Mouse (Mus musculus): ENCODE results near the gene Irak3.

Gene Irak3

DNA sequence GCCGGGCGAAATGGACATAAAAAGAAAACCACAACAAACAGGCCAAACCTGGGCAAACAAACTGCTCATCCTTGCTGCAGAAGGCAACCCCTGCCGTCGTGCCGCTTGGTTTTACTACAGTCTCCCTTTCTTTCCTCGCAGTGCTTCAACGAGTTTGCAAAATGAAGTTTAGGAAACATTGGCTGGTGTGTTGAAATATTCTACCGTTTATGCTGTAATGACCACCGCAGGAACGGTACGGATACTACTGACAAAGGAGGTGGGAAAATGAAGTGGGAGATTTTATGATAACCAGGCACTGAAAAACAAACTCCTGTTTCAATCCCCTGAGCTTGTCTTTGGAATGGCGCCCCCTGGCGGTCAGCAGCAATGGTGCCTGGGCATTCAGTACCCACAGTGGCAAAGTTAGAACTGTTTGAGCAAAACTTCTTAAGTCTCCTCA lies at the start of gene Irak3:
Irak3 (minus strand) TSS at position 170 of the 442 bp plus-strand sequence.
- in situ Hi-C loops (cut with MboI, MseI): loop anchor here (5.0 to 25.0 kb wide), 6 partner anchors 90 to 1835 kb away; partner anchors contain the start of genes Helb (in 2 of the 2), BC048403 (in 1 of the 2), Cand1 (in 1 of the 2) and Srgap1 (in 1 of the 2)

DNA sequence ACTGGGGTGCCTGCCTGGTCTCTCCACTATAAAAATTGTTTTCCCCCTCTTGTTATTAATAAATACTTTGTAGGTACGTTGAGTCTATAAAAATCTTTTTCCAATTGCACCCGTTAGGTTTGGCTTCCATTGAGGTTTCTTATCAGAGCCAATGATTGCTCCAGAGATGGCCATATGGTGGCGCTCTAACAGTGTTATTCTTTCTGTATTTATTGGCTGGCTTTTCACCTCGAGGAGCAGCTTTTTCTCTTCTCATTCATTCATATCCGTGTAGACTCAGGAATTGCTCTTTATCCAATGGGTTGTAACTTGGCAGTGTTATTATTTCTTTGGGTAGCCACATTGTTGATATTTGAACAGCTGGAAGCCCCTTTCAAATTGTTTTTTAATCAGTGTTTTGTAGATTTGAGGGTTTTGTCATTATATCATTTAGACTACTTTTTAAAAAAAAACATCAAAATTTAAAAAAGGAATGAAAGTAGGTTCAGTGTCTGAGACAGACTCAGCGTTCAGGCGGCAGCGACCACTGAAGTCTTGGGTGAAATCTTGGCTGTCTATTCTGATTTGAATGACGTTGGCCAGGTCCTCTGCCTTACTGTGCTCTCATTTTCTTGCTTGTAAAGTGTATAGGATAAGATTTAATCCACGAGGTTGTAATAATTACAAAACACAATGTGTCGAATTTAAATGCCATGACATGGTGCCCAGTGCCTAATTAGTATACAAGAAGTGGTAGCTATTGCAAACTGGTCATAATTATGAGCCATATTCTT lies 49.2 kb upstream of the Irak3 start:
- in situ Hi-C loops (cut with MboI, MseI): loop anchor here in 1 of 2 experiments (5.0 kb wide), 1 partner anchor 454 kb away; no protein-coding TSS in a partner anchor

DNA sequence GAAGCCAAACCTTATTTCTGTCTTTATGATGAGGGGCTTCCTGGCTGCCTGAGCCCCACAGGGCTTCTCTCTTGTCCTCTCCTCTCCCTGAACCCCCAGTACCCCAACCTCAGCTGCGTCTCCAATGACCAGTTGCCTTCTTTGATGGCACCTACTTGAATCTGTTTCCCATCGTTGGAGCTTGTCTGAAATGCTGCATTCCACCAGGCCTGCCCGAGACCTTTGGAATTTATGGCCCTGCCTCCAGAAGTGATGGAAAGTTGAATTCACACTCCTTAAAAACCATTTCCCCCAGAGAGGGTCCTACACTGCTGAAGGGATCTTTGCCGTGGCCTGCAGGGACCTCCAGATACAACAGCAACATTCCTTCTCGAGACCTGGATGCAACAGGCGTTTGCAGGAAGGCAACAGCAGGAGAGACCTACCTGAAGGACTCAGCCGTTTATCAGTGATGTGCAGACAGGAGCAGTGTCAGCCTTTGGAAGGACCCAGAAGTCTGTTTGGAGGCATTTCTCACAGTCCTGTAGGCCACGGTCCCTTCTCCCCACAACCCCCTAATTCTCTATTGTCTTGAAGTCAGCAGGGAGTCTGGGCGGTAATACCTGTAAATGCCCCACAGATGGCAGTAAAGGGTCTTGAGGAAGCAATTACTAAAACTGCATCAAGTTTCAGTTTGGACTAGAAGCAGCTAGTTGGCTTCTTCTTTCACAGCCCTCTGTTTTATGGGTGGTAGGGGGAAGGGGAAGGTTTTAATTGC lies 45.2 kb upstream of the Irak3 start:
- in situ Hi-C loops (cut with MboI, MseI): loop anchor here in 1 of 2 experiments (10.0 kb wide), 1 partner anchor 628 kb away; no protein-coding TSS in a partner anchor

DNA sequence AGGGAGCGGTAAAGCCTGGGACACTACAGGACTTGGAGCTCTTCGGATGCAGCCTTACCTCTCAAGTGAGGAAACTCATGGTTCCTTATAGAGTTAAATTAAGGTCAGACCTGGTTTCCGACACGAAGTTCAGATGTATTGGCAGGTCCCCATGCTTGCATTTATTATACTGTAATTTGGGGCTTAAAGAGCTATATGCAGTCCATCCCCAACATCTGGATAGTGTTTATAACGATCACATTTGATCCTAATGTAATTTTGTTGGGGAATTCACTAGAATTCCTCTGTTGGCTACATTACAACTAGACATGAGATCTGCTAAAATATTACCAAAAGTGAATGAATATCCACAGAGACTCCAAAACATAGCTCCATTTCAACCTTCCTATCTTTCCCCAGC lies 43.8 kb upstream of the Irak3 start:
- in situ Hi-C loops (cut with MboI, MseI): loop anchor here in 1 of 2 experiments (10.0 kb wide), 1 partner anchor 629 kb away; no protein-coding TSS in a partner anchor

DNA sequence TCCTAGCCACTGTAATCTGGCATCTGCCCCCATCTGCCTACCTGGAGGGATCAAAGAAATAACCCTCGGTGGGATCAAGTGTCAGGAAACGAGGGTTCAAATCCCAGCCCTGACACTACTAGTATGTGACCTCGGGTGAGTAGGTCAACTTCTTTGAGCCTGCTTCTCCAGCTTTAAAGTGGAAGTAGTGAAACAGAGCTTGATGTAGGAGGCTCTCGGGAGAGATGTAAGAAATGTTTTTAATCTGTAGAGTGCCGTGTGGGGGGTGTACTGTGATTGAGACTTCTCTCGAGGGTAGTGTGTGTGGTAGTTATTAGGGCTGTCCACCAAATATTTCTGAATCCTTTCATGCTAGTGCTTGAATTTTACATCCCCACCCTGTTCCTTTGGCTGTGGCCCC lies 40.5 kb upstream of the Irak3 start:
- in situ Hi-C loops (cut with MboI, MseI): loop anchor here in 1 of 2 experiments (10.0 kb wide), 1 partner anchor 632 kb away; no protein-coding TSS in a partner anchor

DNA sequence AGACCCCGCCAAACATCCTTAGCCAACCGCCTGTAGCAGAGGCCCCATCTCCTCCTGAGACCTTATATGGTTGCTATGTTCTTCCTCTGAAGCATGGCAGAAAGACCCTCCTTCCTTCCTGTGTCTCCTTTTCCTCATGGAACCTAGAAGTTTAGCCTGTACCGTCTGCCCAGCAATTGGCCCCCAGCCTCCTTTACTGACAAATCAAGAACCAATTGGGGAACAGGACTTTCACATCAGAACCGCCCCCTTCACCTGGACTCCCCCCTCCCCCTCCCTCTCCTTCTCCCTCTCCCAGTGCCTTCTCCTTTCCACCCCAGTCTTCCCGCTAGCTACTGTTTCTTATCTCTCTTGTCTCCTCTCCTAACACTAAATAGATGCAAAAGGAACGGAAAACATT lies 37.5 kb upstream of the Irak3 start:
- in situ Hi-C loops (cut with MboI, MseI): no loop called here

DNA sequence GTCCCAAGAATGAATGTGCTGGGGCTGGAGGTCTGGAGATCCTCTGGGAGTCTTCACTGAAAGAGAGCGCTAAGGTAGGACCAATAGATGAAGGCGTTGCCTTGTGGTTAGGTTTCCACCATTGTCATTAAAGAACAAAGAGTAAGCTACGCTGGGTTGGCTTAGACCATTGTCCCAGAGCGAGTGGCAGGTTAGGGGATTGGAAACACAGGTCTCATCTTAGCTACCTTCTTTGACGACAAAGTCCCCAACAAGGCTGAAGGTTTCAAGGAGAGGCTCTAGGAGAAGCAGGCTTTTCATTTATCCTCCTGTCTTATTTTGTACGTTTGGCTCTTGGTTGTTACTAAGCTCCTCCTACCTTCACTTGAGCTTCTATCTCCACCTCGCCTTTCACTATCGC lies 36.3 kb upstream of the Irak3 start:
- in situ Hi-C loops (cut with MboI, MseI): no loop called here

DNA sequence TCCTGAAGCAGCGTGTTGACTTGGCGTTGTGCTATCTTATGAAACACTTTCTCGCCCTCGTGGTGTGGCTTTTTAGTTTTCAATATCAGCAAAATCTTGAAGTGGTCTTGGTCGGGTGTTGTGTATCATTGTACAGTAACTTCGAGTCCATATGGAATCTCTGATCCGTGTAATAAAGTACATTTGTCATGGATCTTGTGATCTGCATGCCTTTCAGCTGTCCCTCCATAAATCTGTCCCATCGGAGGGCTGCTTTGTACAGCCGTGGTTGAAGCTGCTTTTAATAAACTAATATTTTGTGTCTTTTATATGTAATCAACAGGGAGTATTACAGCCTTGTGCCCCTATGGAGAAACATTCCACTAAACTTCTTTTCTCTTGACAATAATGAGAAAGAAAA lies 34.9 kb upstream of the Irak3 start:
- in situ Hi-C loops (cut with MboI, MseI): no loop called here

DNA sequence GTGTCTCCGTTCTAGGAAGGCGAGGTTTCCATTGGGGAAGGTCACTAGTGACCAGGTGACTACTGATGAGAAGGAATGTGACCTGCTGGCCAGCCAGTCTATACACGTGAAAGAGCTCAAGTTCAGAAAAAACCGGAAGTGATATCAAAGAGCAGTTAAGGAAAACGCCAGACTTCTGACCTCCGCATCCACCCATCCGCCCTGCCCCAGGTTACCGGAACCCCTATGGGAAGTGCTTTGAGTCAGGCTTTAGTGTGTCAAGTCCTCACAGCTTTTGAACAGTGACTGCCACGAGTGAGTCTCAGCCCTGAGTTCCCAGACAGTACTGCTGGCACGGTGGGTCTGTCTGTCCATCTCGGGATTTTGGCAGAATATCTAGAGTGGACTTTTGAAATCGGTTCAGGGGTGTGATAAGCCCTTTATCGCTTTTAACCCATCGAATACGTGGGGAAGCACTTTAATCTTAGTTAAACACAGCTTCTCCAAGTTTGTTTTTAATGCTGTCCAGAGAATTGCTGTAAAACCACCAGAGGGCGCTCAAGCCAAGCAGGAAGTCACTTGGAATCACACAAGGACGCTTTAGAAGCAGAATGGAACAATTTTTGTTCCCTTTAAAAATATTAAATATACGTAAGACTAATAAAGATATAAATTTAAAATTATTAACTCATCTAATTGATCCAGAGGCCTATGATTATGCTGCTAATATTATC lies 31.9 kb upstream of the Irak3 start:
- in situ Hi-C loops (cut with MboI, MseI): no loop called here

DNA sequence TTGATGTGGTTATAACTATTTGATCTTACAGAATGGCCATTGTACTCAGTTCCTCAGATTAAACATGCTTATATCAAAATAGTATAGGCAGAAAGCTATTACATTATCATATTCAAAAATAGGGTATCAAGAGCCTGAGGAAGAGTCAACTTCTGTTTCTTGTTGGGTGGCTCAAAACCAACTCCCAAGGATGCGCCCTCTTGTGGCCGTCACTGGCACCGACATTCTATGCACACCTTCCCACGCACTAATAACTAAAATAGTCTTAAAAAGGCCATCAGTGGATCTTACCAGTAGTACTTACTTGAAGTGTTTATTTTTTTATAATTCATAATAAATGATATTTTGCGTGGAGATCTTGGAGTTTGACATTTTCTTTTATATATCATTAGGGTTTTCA lies 29.8 kb upstream of the Irak3 start:
- in situ Hi-C loops (cut with MboI, MseI): no loop called here

DNA sequence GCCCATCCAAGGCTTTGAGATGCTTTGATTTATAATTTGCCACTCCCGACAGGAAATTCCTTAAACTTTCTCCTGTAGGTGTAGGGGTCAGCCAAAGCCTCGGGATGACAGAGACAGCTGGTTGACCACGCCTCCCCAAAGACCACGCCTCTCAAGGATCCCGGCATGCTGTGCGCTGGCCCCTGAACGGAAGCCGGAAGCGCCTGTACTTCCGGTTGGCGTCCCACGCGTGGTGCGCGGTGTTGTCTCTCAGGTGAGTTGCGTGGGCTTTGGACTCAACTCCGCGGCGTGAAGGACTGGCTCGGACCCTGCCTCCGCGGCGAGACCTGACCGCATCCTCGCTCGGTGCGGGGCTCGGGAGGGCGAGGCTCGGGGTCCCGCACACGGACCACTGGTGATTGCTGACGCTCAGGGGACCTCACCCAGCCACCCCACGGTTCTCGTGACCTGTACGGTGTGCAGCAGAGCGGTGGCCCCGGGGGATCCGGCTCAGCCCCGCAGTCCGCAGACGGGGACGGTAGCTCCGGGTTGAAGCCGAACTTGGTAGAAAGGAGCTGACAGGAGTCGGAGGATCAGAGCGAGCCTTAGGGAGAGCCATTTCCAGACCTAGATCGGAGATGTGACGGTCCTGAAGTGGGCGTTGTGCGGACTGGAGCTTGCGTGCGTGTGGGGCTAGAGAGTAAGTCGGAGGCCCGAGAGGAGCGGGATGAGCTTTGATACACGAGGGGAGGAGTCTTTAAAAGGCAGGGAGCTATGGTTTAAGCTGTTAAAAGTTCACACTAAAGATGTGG lies 25.1 kb upstream of the Irak3 start, which contains the start of gene Llph:
Llph (plus strand) TSS at position 200 of the 791 bp plus-strand sequence.
- in situ Hi-C loops (cut with MboI, MseI): loop anchor here in 1 of 2 experiments (10.0 kb wide), 1 partner anchor 1428 kb away; no protein-coding TSS in a partner anchor

DNA sequence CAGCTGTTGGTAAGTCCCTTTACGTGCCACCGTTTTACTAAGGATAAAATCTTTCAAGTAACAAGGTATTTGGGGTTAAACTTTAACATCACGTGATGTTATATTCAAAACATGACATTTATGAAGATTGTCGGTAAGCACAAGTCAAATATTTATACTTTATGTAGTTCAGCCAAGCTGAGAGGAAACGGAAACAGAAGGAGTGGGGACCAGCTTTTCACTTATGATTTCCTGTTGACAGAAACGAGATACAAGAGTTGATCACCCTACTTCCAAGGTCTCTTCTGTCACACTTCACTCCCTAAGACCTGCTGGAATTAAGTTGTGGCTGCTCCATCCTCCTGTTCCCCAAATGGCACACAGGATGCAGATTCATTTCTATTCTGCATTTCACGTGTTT lies 18.8 kb upstream of the Irak3 start:
- in situ Hi-C loops (cut with MboI, MseI): loop anchor here (10.0 to 25.0 kb wide), 4 partner anchors 983 to 1817 kb away; partner anchors contain the start of genes Cand1 (in 1 of the 2) and Srgap1 (in 1 of the 2)

DNA sequence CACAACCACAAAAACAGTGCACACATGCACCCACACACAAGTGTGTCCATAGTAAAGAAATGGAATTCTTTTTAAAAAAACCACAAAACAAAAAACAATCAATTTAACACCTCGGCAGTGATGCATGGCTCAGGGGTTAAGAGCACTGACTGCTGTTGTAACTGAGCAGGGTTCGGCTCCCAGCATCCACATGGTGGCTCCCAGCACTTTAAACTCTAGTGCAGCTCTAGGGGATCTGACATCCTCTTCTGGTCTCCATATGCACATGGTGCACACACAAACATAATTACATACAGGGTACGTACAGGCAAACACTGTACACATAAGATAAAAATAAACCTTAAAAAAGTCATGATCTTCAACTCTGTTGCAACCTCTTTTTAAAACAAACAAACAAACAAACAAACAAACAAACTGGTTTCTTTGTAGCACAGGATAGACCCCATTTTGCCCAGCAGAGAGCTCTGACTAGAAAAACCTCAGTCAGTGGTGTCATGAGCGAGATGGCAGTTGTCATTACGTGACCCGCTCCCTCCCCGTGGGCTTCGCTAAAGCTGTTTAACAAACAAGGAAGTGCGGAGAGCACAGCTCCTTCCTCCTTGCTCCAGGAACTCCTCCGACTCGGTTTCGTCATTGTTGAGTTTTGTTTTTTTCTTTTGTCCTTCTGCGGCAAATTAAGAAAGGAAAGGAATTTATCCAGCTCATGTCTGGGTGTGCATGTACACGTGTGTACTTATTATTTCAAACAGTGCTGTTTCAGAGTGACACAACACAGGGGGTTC lies 17.8 kb upstream of the Irak3 start:
- in situ Hi-C loops (cut with MboI, MseI): loop anchor here (10.0 to 25.0 kb wide), 4 partner anchors 982 to 1818 kb away; partner anchors contain the start of genes Cand1 (in 1 of the 2) and Srgap1 (in 1 of the 2)

DNA sequence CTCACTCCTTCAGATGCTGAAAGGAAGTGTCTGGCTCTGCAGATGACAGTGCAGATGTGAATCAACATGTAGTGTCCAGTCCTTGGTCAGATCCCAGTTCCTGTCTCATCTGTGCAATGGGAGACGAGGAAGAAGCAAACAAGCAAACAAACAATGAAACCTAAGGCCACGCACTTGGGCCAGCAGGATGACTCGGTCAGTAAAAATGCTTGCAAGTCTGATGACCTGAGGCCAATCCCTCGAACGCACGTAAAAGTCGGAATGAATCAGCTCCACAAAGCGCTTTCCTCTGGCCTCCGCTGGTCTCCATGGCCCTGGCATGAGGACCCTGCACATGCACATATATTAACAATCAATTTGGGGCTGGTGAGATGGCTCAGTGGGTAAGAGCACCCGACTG lies 17.1 kb upstream of the Irak3 start:
- in situ Hi-C loops (cut with MboI, MseI): loop anchor here (25.0 kb wide), 3 partner anchors 982 to 1818 kb away; partner anchors contain the start of genes Cand1 (in 1 of the 2) and Srgap1 (in 1 of the 2)

DNA sequence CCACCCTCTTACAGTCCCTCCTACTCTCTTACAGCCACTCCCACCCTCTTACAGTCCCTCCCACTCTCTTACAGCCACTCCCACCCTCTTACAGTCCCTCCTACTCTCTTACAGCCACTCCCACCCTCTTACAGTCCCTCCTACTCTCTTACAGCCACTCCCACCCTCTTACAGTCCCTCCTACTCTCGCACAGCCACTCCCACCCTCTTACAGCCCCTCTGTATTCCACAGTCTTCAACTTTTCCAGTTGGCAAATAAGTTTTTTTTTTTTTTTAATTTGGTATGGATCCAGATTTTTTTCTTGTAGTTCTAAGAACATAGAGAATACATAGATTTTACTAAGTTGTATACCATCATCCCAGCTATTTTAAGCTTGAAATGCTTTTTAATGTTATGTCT lies 15.2 kb upstream of the Irak3 start:
- in situ Hi-C loops (cut with MboI, MseI): loop anchor here (25.0 kb wide), 3 partner anchors 980 to 1820 kb away; partner anchors contain the start of genes Cand1 (in 1 of the 2) and Srgap1 (in 1 of the 2)

DNA sequence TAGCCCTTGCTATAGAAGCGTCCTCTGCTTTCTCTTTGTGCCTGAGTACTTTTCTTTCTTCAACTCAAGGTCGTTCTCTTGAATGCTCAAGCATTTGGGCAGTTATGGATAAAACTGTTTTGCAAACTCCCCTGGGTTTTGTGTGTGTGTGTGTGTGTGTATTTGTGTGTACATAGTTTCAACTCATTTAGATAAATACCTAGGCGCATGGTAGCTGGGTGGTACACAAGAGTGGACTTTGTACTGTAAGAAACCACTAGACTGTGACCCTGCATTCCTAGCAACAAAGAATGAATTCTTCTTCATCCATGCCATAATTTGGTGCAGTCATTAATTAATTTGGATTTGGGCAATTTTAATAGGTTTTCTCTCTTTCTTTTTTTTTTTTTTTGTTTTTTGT lies 8.2 kb upstream of the Irak3 start:
- in situ Hi-C loops (cut with MboI, MseI): loop anchor here (25.0 kb wide), 3 partner anchors 973 to 1827 kb away; partner anchors contain the start of genes Cand1 (in 1 of the 2) and Srgap1 (in 1 of the 2)

DNA sequence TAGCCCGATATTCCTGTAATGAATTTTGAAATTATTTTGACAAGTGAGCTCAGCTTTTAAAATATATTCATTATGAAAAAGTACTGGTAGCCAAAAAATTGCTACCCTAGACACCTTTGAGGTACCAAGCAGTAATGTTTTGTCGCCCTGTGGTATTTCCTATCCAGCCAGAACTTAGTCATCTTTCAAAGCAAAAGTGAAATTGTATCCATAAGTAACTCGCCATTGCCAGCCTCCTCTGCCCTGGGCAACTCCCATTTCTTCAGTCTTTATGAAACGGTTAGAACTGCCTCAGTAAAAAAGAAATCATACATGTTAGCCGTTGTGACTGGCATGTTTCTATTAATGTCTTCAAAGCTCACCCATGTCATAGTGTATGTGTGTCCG lies 7.6 kb upstream of the Irak3 start:
- in situ Hi-C loops (cut with MboI, MseI): loop anchor here (5.0 to 25.0 kb wide), 5 partner anchors 972 to 1828 kb away; partner anchors contain the start of genes BC048403 (in 1 of the 2), Cand1 (in 1 of the 2) and Srgap1 (in 1 of the 2)

DNA sequence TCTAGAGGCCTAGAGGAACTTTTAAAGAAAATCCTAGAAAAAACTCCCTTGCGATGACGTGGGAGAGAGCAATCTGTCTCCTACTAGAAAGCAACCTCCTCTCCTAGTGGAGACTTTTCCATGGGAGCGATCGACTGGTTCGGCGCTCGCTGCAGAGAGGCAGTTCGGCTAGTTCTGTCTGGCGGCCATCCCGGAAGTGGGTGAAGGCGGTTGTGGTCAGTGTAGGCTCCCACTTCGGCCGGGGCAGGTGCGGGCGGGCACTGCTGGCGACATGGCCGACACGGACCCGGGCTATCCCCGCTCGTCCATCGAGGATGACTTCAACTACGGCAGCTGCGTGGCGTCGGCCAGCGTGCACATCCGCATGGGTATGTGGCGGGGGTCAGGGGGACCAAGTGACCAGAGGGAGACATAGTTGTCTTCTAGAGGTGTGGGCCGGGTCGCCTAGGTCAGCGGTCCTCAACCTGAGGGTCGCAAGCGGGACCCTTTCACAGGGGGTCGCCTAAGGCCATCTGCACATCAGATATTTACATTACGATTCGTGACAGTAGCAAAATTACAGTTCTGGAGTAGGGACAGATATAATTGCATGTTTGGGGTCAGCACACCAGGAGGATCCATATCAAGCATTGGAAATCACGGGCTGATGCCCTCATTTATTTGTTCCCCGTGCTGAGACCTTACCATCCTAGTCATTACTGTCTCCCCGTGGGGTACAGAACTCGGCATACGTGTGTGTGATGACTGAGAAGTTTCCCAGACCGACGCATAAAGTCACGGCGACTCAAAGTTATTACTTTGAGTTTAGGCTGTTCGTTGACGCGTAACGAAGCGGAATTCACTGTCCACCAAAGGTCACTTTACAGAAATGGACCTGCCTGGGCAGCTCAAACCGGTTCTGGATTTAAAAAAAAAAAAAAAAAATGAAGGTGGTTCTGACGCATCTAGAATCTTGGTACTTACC lies 6.9 kb upstream of the Irak3 start:
- in situ Hi-C loops (cut with MboI, MseI): loop anchor here (5.0 to 25.0 kb wide), 5 partner anchors 972 to 1828 kb away; partner anchors contain the start of genes BC048403 (in 1 of the 2), Cand1 (in 1 of the 2) and Srgap1 (in 1 of the 2)

Measured in T-helper 17 cell (primary cell).